Mouse (Mus musculus) embryo, embryonic 11.5 days (tissue): Measurements from ENCODE around the gene Rad18.

Experiments used
- DNase-seq: peaks from one replicate; pipeline ENCODE4 v3.0.0-alpha.2; 2012; ENCODE audit warnings: low read depth, low spot score

Rad18 gene

DNA sequence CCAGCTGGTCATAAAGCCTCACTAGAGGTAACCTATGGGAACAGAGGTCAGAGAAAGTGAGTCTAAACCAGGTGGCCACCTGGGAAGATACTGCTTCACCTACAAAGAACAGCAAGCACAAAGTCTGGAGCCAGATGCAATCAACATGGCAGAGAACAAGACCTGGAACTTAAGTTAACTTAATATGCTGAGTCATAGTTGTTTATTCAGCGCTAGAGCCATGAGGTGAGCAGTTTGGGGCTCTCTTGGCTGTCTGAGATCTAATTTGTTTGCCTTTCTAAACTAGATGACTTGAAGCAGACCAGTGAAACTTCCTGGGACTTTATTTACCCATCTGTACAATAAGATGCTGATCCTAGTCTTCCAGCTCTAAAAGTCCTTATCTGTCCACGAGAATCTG lies 12.4 kb downstream of the Rad18 start:
- no peak for DNase-seq

DNA sequence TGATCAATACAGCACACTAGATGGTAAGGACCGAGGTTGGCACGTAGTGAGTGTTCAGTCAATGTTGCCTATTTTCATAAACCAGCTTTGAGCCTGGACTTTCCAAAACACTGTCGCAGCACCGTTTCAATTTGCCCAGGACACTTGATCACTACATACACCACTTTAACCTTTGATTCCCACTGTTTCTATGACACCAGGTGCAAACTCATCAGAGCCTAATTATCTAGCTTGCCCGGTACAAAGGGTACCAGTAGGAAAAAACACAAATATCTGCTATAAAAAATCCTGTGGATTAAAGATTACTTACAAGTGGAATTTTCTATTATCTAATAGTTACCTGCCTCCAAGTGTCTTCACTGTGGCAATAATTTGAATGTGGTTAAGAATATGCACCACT lies 64.4 kb downstream of the Rad18 start:
- no peak for DNase-seq

DNA sequence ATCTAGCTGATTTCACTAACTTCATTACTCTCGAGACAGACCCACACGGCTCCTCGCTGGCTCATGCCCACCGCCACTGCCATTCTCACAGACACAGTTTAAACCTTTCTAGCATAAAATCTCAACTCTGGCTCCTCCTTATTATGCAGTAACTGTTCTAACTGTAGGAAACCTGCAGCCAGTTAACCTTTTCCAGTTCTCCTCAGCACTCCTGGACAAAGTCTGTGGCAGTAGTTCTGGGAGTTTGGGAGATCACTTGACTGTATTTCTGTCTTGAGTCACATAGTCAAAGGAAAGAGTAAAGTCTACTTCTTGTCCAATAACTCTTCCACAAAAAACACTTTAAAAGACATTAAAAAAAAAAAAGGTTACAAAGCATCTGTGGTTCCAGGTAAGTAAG lies 66.2 kb downstream of the Rad18 start:
- no peak for DNase-seq

DNA sequence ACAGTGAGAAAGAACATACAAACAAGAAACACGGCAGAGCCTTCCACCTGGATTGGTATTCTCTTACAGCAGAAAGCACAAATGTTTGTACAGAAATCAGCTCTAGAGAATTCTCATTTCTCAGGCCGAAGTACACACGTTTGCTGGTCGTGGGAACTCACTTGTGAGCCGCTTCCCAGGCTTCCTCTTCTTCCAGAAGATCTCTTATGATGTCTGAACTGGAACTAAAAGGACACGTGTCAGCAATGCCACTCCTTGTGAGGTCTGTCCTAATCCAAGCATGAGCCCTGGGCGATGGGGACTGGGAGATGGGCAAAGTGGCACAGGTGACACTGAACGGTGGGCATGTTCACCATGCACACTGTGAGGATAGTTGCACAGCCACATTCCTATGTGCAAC lies 68.2 kb downstream of the Rad18 start:
- DNase-seq, result no peak

DNA sequence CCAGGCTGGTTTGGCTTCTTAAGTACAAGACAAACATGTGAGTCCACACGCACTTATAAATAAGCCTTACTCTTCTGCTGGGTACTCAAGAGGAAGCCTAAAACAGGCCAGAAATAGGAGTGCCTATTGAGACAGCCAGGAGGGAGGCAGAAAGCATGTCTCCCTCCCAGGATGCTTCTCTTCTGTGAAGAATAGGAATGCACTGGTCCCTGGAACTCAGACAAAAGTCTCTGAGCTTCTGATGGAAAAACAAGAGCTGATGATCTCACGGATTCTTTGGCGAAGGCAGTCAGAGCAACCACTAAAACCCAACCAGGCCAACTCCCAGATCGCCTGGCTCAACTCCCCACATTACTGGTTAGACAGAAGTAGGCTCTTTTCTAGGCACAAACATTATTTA lies 74.2 kb downstream of the Rad18 start:
- no peak for DNase-seq

DNA sequence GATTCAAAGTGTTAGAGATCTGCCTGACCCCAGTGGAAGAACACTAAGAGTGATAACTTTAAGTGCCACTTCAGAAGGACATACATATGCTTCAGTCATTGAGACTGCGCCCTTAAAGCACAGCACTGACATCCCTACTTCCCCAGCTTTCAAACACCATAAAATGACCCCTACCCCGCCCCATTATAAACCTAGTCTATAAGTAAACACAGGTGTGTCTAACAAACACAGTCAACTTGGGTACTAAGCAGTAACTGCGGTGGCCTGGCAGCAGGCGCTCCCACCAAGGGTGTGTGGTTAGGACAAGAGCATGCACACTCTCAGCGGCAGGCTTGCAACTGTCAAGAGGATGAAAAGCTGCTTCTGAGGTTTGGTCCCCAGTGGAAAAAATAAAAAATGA lies 76.5 kb downstream of the Rad18 start:
- DNase-seq, result no peak

DNA sequence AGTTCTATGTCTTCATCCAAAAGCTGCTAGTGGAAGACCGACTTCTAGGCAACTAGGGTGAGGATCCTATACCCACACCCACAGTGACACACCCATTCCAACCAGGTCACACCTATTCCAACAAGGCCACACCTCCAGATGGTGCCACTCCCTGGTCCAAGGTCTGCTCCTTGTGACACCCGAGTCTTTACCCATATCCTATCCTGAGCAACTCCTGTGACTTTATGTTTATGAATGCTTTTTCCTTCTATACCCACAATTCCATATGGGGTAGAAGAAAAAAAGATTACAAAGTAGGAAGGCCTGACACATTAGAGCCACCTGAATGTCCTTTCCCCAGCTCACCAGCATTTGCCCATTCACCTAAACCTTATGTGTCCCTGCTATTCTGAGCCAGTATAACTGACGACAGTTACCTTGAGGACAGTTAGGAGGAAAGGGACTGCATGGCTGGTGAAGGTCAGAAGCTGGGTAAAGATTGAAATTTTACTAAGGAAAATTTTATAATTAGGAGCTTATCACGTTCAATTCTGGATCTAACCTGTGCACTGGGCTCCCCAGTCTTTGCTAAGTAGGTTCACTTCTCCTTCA lies 78.7 kb downstream of the Rad18 start:
- no peak for DNase-seq

DNA sequence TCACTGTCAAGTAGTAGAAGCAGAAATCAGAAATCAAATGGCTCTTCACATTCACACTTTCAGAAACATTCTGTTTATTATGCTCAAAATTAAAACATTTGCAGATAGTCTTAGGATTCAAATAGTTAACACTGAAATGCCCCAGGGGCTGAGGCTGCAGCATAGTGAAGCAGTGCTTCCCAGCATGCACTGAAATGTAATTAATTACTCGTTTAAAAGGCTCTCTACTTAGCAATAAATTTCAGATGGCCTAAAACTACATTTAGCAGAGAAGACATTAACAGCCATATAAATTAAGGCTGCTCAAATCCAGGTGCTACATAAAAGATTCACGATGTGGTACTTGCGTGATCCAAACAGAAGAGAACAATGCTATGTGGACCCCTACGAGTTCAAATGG lies 87.5 kb downstream of the Rad18 start:
- no peak for DNase-seq

DNA sequence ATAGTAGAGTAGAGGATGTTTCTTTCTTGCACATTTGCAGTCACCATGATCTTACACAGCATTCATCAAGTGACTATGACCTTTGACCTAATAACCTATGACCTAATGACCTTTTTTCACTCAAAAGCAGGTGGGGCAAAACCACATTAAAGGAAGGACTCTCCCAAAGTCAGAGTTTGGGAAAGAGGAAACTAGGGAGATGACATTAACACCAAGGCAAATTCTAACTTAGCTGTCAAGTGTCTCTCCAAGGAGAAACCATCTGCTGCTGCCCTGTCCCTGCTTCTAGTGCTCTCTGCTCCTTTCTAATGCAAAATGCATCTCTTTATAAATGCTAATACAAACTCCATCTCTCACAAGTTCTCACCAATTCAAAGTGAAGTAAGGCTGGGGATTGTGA lies 92.6 kb downstream of the Rad18 start:
- DNase-seq, result no peak

DNA sequence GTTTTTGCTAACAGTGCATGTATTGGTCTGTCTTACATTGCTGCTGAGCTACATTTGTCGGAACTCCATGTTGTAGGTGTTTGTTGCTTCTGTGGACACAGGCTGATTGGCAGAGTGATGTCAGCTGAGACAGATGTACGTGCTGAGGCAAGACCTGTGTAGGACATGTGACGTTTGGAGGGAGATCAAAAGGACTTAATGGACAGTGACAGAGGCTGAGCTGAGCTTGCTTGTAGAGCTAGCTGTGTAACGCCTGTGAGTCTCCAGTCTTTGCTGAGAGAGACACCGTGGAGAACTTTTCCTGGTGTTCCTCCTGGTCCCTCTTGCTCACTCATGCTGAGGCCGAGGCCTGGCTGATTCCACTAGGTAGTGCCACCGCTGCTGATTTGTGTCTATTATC lies 101.5 kb downstream of the Rad18 start:
- no peak for DNase-seq

DNA sequence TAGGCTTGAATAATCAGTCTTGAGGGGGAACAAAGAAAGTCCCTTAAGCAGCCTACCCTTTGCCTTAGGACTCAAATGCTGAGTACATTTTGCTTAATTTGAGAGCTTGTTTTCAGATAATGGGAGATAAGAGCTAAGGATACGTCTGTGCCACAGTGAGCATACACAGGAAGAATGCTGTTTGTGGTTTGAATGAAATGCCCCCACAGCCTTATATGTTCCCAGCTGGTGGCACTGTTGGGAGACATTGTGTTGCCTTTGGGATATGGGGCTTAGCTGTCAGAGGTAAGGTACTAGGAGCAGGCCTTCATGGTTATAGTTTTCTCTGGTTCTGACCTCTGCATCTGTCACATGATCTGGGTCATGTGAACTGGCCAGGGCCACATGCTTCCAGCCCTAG lies 108.6 kb downstream of the Rad18 start:
- DNase-seq, result no peak

DNA sequence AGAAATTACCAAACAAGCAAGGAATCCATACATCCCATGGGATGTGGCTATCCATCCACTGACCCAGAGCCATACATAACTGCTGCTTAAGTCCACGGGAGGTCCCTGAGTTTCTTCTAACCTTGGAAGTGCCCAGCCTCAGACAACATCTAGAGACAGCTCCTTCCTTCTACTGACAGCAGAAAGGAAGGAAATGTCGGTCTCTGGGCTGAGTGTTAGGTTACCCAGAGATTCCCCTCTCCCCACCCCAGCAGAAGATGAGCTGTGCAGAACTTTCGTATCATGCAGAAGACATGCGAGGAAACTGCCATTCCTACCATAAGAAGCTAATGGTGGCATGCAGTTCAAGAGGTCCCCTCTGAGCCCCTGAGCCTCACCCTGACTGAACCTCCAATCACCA lies 109.5 kb downstream of the Rad18 start:
- no peak for DNase-seq

DNA sequence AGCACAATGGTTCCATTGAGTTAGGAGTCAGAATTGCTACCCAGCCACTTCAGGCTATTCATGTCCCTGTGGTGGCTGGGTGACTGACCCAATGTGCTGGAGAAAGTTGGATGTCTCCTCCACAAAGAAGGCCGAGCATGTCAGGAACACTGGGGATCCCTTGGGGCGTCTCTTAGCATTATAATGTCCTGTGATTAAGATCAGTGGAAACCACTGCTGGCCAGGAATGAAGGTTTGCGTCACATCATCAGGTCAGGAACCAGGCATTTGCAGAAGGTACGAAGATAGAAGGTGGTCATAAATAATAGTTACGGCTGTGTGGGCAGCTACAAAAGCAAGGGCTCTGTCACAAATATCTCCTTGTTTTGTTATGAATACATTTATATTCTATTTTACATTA lies 111.5 kb downstream of the Rad18 start:
- no peak for DNase-seq

DNA sequence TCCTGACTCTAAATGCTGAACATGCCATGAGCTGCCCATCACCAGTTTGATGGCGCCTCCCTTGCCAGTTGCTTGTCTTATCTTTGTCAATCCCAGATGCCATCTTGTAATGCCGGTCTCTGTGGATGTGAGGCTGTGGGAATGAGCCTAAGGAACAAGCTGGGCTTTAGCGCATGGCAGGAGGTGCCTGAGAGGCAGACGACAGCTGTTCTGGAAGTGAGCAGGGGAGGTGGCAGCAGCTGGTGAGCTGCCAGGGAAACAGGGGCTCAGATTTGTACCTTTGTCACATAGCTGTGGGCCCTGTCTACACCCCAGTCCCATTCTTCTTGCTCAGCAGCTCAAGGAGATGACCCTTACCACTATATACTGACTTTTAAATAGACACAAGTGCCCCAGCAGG lies 114.5 kb downstream of the Rad18 start:
- no peak for DNase-seq

DNA sequence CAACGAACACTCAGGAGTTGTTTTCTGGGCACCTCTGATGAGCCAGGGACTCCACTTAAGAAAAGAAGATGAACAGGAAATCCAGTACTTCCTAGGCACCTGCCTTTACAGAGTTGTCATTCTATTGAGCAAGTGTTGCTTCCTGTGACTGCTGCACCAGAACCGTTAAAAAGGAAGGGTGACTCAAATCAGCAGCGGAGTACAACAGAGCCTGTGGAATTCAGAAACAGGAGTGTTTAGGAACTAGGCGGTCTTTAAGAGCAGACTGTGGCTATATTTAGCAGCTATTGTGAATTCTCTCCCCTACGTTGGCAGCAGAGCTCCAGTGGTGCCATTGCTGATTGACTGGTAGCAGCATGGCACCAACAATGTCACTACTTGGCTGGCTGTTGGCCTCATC lies 119.3 kb downstream of the Rad18 start:
- DNase-seq, result no peak

DNA sequence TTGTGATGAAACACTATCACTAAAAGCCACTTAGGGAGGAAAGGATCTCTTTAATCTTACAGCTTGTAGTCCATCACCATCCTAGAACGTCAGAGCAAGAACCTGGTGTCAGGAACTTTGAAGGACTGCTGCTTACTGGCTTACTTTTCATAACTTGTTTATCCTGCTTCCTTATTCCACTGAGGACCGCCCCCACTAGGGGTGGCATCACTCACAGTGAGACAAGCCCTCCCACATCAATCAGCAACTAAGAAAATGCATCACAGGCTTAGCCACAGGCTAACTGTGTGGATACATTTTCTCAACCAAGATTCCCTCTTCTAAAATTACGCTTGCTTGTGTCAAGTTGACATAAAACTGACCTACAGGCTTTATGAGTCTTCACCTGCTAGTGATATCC lies 121.9 kb downstream of the Rad18 start:
- no peak for DNase-seq

DNA sequence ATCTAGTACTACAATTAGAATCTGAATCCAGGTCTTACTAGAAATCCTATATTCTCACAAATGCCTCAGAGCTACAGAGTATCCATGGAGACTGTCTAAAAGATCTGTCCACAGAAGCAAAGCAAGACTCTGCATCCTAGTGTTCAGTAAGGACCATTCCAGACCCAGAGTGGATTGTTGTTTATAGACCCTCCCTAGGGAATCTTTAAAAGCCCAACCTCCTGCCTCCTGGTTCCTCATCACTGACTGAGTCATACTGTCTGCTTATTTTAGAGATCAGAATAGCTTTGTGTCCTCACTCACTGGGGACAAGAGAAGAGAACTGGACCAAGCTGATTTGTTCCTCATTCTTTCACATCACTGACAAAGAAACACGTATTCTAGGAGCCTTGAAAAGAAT lies 126.1 kb downstream of the Rad18 start:
- no peak for DNase-seq
